Mouse (Mus musculus) right cerebral cortex, adult 18-20 months (tissue): Measurements from ENCODE around the gene Hoxc5.

ENCODE experiments used
- DNase-seq: peaks from one replicate; pipeline ENCODE4 v3.0.0; 2022; ENCODE audit warnings: mixed read lengths

Gene Hoxc5

DNA sequence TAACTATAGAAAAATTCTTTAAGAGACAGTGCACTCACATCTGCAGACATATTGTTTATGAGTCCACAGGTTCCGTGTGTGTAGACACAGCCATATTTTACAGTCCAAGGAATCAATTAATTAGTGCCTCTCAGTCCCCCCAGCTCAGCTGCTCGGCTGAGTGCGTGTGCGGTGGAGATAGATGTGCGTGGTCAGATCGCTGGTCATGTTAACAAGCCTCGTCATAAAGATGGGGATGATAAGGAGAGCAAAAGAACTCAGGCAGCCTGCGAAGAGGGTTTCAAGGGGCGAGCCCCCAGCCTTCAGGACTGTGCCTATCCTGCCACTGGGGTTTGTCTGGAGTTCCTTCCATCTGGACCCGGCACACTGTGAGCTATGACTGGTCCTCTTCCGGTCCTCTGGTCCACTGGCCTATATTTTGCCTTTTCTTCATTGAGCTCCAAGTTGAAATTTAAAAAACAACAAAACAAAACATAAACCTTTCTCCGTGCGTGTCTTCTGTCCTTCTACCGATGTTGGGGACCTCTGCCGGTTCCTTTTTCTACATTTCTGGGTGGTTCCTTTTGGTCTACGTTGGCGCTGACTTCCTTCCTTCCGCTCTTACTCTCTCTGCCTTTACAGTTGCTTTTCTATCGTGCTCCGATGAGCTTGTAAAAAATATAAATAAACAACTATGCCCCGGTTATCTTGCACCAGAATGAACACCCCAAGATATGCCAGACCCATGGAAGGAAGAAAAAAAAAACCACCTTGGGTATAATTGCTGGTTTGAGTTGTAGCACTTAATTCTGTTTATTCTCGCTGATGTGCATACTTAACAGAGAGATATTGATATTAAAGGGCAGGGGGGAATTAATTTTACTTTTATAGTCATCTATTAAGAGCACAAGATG lies 21.8 kb upstream of the Hoxc5 start:
- no peak for DNase-seq

DNA sequence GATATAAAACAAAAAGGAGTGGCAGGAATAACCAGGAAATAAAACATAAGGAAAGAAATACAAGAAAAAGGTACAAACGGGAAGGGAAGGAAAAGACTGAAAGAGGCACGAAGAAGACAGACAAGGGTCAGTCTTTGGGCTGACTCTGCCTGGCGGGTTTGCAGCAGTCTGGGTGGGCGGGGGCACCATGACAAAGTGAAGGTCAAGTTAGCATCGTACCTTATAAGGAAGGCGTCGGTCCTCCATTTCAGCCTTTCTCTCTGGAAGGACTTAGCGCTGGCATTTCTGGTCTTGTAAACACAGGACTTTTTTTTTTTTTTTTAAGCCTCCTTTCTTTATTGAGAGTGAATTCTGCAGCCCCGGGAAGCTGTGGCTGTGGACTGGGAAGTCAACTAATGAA lies 20.0 kb upstream of the Hoxc5 start:
- DNase-seq, result no peak

DNA sequence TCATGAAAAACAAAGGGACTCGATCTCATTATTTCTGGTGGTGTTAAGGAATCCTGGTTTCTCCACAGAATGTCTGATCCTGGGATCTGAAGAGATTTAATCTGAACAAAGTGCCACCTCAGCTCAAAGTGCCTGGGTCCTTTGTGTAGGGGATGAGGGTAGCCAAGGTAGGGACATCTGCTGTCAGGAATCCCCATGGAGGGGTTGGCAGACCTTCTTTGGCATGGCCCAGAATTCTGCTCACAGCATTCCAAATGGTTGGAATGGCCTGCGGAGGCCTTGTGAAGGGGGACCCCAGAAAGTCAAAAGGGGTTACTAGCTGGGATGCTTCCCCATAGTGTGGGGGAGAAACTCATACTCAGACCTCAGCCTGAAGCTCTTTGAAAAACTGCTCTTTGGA lies 18.4 kb upstream of the Hoxc5 start:
- no peak for DNase-seq

DNA sequence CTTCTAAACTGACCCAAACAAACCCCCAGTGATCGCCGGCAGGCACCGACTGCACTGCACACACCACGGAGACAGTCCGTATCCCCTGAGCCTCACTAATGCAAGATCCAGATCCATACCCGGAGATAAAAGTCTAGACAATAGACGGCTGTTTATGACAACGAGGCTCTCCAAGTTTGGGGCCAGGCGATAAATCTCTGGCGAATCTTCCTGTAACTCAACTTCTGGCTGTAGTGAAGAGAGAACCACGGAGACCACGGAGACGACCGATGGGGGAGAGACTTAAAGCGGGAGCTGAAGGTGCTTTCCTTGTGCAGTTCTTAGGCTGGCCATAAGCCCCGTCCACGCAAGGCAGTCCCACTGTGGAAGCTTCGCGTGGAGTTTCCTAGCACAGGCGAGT lies 17.5 kb upstream of the Hoxc5 start:
- no peak for DNase-seq

DNA sequence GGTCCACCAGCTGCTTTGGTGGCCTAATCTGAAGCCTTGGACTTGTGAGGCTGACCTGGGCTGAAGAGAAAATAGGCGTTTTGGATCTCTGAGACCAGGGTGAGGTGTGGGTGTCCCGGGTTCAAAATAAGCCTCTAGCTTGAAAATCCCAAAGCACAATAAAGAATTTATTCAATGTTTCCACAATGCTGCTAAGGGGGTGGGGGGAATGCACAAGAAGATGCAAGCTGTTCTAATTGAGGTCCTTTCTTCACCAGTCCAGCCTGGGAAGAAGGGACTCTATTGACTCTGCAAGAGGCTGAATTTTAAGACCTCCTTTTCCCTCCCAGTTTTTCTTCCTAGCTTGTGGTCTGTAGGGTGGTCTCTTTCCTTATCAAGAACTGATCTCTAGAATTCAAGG lies 16.4 kb upstream of the Hoxc5 start:
- no peak for DNase-seq

DNA sequence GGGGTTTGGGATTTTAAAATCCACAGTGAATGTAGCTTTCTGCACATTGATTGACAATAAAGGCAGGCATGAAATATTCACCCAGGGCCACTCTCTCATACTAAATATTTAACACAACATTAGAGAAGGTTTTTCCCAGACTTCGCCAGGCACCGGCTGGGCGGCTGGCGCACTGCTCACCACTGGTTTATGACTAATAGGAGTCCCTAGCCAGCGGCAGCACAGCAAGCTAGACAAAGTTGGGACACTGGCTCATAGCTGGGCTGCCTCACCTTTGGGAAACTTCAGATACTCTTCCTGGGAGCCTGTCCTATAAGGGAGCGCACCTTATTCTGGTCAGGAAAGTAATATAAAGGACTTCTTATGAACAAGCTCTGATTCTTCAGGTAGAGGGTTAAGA lies 13.7 kb upstream of the Hoxc5 start:
- no peak for DNase-seq

DNA sequence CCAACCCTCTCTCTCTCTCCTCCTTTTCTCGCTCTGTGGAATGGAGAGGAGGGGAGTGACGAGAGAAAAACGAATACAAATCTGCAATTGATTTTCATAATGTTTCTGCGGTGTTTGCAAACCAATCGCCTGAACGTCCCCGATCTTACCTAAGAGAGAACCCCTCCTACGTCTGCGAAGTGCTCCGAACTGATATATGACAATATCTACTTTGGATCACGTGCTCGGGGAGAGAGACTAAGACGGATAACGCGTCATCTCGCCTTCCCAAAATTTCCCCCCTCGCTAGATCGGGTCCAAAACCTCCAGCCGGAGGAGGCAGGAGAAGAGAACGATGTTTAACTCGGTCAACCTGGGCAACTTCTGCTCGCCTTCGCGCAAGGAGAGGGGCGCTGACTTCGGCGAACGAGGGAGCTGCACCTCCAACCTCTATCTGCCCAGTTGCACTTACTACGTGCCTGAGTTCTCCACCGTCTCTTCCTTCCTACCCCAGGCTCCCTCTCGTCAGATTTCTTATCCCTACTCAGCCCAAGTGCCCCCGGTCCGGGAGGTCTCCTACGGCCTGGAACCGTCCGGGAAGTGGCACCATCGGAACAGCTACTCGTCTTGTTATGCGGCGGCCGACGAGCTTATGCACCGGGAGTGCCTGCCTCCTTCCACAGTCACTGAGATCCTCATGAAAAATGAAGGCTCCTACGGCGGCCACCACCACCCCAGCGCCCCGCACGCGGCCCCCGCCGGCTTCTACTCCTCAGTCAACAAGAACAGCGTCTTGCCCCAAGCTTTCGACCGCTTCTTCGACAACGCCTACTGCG lies 12.8 kb upstream of the Hoxc5 start, which contains the start of gene Hoxc11:
TSS of gene Hoxc11 (plus strand) at position 236 of the 815 bp plus-strand sequence.
- no peak for DNase-seq

DNA sequence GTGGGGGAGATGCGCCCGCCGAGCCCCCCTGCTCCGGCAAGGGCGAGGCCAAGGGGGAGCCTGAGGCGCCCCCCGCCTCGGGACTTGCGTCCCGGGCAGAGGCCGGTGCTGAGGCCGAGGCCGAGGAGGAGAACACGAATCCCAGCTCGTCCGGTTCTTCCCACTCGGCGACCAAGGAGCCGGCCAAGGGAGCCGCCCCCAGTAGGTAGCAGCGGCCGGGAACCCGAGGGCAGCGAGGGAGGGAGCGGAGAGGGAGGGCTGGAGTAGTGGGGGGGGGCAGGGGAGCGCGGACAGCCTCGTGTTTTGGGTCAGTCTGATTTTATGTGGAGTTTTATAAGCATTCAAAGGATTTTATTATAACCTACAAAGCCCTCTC lies 12.2 kb upstream of the Hoxc5 start:
- no peak for DNase-seq

DNA sequence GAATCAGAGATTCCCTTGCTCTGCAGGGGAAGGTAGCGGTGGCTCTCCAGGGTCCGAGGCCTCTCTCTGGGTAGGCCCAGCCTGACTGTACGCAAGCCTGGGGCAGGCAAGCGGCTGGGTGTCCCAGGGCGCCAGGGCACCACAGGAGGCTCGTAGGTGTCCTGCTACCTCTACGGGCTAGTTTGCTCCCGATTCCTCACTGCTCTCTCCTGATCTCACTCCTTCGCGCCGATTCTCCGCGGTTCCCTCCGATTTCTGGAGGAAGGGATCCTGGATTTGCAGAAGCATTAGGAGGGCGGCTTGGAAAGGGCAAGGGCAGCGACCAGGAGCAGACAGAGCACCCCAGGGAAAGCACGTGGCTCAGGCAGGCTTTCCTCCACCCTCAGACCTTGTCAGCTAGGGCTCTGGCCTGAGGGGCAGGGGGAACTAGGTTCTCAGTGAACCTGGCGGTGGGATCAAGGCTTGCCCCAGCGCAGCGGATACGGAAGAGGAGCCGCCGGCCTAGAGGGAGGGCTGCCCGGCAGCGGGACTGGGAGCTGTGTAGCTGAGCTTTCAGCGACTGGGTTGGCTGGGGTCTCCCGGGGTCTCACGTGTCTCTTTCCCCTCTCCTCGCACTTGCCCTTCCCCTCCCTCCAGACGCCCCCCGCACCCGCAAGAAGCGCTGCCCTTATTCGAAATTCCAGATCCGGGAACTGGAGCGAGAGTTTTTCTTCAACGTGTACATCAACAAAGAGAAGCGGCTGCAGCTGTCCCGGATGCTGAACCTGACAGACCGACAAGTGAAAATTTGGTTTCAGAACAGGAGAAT lies 11.2 kb upstream of the Hoxc5 start:
- DNase-seq, result no peak

DNA sequence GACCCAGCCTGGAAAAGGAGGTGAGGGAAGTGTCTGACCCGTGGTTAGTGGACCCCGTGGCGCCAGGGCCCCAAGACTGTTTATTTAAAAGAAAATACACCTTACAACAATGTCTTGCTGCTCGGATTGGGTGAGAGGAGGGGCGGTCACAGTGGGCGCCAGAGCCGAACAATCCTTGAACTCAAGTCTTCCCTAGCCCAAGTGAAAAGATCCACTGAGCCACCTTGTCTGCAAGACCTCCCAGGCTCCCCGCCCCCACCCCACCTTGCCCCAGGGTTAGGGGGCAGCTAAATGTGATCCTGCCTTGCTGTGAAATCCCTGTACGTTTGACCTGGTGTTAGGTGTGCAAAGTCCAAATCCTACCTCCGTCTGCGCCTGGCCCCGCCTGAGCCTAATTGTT lies 10.3 kb upstream of the Hoxc5 start:
- DNase-seq, result no peak

DNA sequence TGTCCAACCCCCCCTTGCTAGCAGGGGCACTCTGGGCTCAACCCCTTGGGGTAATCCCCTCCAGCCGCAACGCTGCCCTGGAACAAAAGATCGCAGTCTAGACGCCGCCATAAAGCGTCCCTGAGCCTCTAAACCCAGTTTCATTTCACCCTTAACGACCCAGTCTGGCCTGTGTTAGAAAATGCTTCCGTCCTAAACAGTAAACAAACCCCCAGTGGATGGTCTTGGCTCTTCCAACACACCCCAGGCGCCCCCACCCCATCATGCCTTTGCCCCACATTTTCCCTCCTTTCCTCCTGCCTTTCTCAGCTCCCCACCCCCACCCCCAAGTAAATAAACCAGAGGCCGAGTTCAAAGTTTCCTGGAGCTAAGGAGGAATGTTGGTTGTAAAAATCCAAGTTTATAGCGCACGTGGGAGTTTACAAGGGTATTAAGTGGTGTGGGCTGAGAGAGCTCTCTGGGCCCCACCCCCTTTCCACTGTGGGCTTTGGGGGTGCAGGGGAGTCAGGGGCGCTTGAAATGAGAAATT lies 7.5 kb upstream of the Hoxc5 start:
- DNase-seq, result no peak

DNA sequence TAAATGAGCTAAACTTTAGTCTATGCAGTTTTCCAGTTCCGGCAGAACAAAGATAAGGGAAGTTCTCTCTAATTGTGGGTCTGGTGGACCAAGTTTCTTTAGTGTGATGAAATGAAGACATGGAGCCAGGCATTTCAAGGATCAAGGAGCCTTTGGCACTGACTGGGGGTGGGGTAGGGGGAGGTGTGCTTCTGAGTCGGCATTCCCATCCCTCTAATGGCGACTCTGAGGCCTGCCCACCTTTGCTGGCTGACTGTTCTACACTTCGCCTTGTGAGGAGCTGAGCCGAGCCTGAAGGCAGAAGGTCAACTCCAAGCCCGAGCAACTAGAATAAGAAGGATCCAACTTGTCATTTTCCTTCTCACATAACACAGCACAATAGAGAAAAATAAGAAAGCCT lies 5.5 kb upstream of the Hoxc5 start:
- no peak for DNase-seq

DNA sequence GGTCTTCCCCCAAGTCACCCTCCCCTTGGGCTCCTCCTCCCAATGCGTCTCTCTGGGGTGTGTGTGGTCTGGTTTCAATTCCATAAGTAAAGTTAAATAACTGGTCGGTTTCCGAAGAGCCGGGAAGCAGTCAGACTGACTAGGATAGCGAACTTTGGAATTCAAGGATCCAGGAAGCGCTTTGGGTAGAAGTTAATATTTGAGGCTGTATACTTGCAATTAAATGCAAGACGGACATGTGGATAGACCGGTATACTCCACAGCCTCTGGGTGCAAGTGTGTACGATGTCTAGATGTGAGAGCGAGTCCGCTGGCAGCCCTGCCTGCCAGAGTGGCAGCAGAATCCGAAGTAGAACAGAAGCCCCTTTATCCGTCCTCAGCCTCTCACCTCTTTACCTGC lies 4.8 kb upstream of the Hoxc5 start:
- DNase-seq, result no peak

DNA sequence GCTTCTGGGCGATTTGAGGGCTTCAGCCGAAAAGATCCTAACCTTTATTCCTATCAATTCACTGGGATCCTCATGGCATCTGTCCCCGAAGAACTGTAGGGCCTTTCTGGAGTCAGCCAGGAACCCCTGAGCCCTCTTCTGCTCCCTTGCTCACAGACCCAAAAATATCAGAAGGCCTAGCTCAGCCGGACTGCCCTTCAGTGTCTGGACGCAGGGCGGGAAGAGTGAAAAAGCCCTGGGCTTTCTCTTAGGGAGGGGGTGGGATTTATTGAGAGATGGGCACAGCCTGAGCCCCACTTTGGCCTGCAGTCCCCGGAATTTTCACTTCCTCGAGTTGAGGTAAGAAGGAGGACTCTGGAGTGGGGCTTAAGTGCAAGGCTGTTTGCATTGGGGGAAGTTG lies 4.0 kb upstream of the Hoxc5 start:
- no peak for DNase-seq

DNA sequence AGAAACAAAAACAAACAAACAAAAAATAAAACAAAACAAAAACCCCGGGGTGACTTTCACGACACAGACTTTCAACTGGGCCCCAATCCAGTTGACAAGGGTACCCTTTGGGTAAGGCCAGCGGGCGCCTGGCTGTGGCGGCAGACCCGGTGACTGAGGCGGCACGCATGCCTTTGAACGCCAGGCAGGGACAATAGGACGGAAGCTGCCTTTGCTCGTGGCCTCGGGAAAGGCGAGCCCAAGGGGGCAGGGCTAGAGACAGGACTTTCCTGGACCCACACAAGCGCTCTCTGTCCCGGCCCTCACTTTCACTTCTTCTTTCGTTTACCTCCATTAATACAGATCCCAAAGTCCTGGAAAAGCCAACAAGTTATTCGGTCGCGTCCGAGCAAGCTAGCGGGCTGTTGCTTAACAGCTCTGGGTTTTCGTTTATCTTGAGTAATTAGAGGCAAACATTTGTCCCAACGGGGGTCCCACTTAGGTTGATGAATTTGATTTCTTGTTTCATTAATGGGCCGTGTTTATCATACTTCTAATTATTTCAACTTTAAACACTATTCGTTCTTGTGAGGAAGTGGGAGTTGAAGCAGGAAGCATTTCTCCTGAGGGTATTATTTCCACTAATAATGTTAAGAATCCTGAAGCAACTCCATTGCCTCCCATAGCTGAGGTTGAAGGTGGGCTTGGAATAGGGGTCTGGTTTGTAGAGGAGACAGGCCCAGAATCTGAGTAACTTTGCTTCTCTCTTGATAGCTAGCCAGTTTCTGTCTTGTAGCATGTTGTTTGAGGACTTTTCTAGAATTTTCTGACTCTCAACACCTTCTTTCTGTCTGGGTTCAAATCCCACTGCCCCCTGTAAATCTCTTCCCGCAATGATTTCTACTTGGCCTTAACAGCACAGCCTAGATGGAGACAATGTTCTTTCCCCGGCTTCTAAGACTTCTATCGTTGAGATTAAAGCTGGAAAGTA lies 3.3 kb upstream of the Hoxc5 start:
- no peak for DNase-seq

DNA sequence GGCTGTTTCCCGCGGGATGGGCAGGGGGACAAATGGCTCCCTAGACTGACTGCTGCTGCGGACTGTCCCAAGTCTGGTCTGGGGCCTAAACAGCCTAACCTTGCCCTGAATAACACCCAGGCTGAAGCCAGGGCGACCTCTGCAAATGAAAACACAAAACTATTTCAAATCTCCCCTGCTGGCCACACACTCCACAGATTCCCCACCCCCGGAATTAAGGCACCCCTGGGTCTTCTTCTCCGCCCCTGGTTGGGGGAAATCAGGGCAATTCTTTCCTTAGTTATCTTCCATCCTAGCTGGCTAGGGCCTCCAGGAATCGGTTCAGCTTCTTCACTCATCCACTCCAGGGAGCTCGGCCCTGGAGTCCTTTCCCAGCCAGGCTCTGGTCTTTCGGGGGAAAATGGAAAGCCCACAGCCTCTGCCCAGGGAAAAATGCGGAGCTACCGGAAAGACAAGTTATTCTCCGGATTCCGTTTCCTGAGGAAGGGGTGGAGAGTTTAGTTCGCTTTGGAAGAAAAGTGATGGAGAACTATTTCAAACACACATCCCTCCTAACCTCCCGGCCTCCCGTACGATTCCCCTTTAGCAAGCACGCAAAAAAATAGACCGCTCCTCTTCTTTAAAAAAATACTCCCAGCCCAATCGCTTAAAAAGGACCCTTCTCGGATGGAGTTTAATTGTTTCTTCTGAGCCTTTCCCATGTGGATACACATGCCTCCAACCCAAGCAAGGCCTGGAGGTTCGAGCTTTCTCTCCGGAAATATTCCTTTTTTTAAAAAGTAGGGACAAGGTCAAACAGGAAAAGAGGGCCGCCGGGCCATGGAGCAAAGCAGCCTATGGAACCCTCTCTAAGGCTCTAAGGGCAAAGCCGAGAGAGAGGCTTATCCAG lies 2.0 kb upstream of the Hoxc5 start:
- DNase-seq, result no peak

DNA sequence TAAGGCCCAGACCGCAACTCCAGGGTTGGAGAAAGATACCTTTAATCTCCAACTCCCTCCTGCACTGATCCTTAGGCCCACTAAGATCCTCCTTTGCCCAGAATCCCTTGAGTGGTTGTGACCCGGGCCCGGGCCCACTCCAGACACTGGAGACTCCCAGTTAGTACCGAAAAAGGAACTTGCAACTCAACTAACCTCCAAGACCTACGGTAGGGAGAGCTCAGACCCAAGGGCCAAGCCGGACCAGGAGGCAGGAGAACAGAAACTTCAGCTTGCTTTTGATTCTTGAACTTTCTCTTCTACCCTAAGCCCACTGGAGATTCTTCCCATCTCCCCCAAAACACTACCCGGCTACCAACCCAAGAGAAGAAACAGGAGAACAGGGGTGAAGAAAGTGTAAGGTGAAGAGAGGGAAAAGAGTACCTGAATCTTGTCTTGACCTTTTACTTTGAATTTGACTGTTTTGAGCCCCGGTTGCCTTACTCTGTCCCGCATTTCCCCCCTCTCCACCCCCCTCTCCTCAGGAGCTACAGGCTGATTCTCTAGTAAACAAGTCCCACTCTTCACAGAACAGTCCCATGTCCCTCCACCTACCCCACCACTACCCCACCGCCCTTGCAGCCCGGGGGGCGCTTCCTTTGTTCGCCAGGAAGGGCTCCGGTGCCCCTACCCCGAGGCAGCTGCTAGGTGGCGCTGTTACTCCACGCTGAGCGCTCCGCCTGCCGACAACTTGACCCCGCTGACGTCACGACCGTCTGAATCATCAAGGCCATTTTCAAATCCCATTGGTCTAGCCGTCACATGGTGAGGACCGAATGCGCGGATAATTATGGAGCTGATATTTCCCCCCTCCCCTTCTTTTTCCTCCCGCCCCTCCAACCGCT lies 1.1 kb upstream of the Hoxc5 start:
- DNase-seq, result peak; percentile 9

DNA sequence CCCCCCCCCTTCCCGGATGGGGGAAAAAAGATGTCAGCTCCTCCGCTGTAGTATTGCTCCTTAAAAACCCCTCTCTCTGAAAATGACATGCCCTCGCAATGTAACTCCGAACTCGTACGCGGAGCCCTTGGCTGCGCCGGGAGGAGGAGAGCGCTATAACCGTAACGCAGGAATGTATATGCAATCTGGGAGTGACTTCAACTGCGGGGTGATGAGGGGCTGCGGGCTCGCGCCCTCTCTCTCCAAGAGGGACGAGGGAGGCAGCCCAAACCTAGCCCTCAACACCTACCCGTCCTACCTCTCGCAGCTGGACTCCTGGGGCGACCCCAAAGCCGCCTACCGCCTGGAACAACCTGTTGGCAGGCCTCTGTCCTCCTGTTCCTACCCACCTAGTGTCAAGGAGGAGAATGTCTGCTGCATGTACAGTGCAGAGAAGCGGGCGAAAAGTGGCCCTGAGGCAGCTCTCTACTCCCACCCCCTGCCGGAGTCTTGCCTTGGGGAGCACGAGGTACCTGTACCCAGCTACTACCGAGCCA lies 399 bp upstream of the Hoxc5 start, which contains the start of gene Hoxc10:
TSS of gene Hoxc10 (plus strand) at position 21 of the 536 bp plus-strand sequence.
- DNase-seq, result no peak
